9 mouse cellular contexts compared by ENCODE assay signal in the genomic region with DNA sequence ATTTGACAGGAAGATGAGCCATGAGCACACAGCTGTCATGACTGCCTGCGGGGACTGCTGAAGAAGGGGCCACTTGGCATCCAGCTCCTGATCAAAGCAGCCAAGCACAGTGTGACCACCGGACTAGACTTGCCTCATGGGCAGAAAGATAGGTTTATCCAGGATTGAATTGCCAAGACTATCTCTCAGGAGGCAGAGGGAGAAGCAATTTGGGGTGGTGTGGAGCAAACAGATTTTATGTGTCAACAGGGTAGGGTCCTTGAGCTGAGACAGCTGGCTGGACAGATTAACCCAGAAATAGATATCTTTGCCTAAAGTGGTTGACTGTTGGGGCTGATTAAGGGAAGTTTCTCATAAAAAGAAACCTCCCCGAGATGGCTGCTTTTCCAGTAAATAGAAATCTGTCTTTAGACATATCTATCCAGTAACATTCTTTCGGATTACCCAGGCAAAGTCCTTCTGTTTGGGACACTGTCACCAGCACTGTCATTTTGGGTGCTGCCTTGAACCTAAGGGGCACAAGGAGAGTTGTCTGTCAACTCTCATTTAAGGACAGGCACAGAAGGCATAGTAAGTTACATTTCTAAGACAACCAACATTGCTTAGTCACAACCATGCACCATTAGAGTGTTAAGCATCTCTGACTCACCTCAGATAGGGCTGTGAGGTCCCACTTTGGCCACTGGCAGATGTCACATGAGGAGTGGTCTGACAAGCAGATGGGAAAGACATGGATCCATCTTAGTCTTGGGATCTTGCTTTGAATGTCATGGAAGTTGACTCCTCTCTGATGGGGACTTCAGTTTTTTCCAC. TPM values are rescaled to one million over a fixed set of nuclear protein-coding genes. Genes with fewer than 3 reads are reported as not detected.
DNase-seq lines count a peak whose midpoint lies in the region; ATAC-seq and TF ChIP-seq lines count a peak whose summit lies in the region.
"Not testable (repeated sequence)": the region's sequence is repeated elsewhere in the genome, so short reads cannot be mapped to it uniquely, and the experiment has no call there.
"Had no signal": no experiment of that assay in that cellular context is flagged by ENCODE, and none has a peak within 500 bp of the region (broad histone marks: within the 10 kb centered on the region; RNA-seq: fewer than 3 reads in every experiment).

No protein-coding gene starts in this region.

- not testable (repeated sequence) for H3K4me2 ChIP-seq in heart, embryonic 12.5 days; liver, embryonic 14.5 days (ENCODE audit: low read depth)

- TF ChIP-seq EP300 in MEL (IDR thresholded peaks at IDR 0.05; ENCODE audit: low read depth in 1 of 2, low read length in 2 of 2), result peak; percentile 83 to 87
- peak; percentile 64 for TF ChIP-seq EP300 in liver, embryonic 14.5 days (IDR thresholded peaks at IDR 0.05; ENCODE audit: low read depth)

- peaks cover 0 to 15% of the 10 kb centered on the region in 2 experiments; a peak in 2 of 4 replicates for H3K36me3 ChIP-seq in MEL (ENCODE audit: control insufficient read depth in 1 of 2, insufficient read depth in 2 of 2, low read length in 2 of 2)
- H3K36me3 ChIP-seq in heart, embryonic 12.5 days; liver, embryonic 14.5 days (replicated peaks; ENCODE audit: control insufficient read depth, insufficient read depth, low read depth): not testable (repeated sequence)

- not testable (repeated sequence) for H3K4me3 ChIP-seq in MEL (ENCODE audit: control insufficient read depth in 1 of 2, insufficient read depth in 1 of 2, low read depth in 2 of 2, low read length in 2 of 2); heart, embryonic 12.5 days; liver, embryonic 14.5 days (ENCODE audit: insufficient read depth in 1 of 2, low read depth in 2 of 2, low read length in 2 of 2)

- H3K4me1 ChIP-seq in MEL (ENCODE audit: control insufficient read depth in 1 of 2, insufficient read depth in 2 of 2, low read length in 2 of 2), result peaks cover 9 to 47% of the 10 kb centered on the region in 2 experiments
- not testable (repeated sequence) for H3K4me1 ChIP-seq in heart, embryonic 12.5 days (replicated peaks)
- H3K4me1 ChIP-seq in liver, embryonic 14.5 days (replicated peaks; ENCODE audit: control insufficient read depth in 2 of 2, insufficient read depth in 2 of 2, low read length in 1 of 2), result peaks cover 0 to 14% of the 10 kb centered on the region in 2 experiments; a peak in 2 of 4 replicates

- H3K27me3 ChIP-seq in MEL (ENCODE audit: control insufficient read depth in 1 of 2, insufficient read depth in 2 of 2, low read length in 2 of 2); heart, embryonic 12.5 days (replicated peaks); liver, embryonic 14.5 days (ENCODE audit: control insufficient read depth, insufficient read depth, low read length): not testable (repeated sequence)

- intact Hi-C loops in left cerebral cortex, postnatal 4 days (cut with DNase I), result not testable (repeated sequence)

- not testable (repeated sequence) for TF ChIP-seq POLR2A in MEL (IDR thresholded peaks at IDR 0.05; ENCODE audit: control insufficient read depth in 1 of 2, insufficient read depth in 1 of 2, low read depth in 1 of 2, low read length in 2 of 2, poor library complexity in 1 of 2)

- not testable (repeated sequence) for TF ChIP-seq CTCF in MEL (IDR thresholded peaks at IDR 0.05 in 2 of 3, conservative IDR thresholded peaks at IDR 0.05 in 1 of 3; ENCODE audit: control insufficient read depth in 1 of 3, insufficient read depth in 1 of 3, low read depth in 2 of 3, low read length in 3 of 3, poor library complexity in 1 of 3, severe bottlenecking in 1 of 3); liver, embryonic 14.5 days (IDR thresholded peaks at IDR 0.05; ENCODE audit: low read depth)

- WGBS in heart, embryonic 12.5 days, result 43% methylated on average over 4 of the region's 4 CpGs
- 16% methylated on average over 4 of the region's 4 CpGs for WGBS in liver, embryonic 14.5 days (ENCODE audit: insufficient replicate concordance)

- not testable (repeated sequence) for H3K9me3 ChIP-seq in MEL (replicated peaks; ENCODE audit: insufficient read depth, low read length); heart, embryonic 12.5 days (replicated peaks); liver, embryonic 14.5 days (ENCODE audit: control insufficient read depth, low read length)

- H3K79me2 ChIP-seq in MEL (ENCODE audit: control insufficient read depth, insufficient read depth, low read length, poor library complexity), result not testable (repeated sequence)

- peak; percentile 57 for ATAC-seq in erythroblast, adult 5-6 weeks (replicated peaks; ENCODE audit: low FRiP score, poor library complexity, severe bottlenecking)
- ATAC-seq in heart, embryonic 12.5 days (ENCODE audit: insufficient number of reproducible peaks, low FRiP score), result peak; percentile 72
- peak; percentile 82 for ATAC-seq in liver, embryonic 14.5 days (ENCODE audit: insufficient read depth)
- peak; percentile 64 for ATAC-seq in megakaryocyte progenitor cell, adult 5-6 weeks (replicated peaks; ENCODE audit: poor library complexity)

- TF ChIP-seq RAD21 in MEL (IDR thresholded peaks at IDR 0.05; ENCODE audit: low read depth, low read length), result not testable (repeated sequence)

- peak; percentile 59 for DNase-seq in MEL (ENCODE audit: low read depth, low spot score)
- DNase-seq in left cerebral cortex, postnatal 4 days, result peak; percentile 55
- not testable (repeated sequence) for DNase-seq in liver, embryonic 14.5 days (ENCODE audit: low read depth in 3 of 3, low spot score in 3 of 3)
- peak; percentile 34 for DNase-seq in retina, postnatal 1 day

- H3K27ac ChIP-seq in MEL (ENCODE audit: control insufficient read depth, low read depth, low read length), result peak overlapping the region; percentile 81
- H3K27ac ChIP-seq in heart, embryonic 12.5 days (ENCODE audit: poor library complexity, severe bottlenecking), result not testable (repeated sequence)
- H3K27ac ChIP-seq in liver, embryonic 14.5 days, result peak overlapping the region; percentile 33; the same call in 1 of the 2 replicates

- not testable (repeated sequence) for H3K9ac ChIP-seq in MEL (ENCODE audit: control insufficient read depth, low read depth, low read length, poor library complexity, severe bottlenecking); heart, embryonic 12.5 days; liver, embryonic 14.5 days (replicated peaks)

TF ChIP-seq in MEL, 35 proteins besides CTCF, POLR2A, EP300 and RAD21:
- TF ChIP-seq RCOR1 (IDR thresholded peaks at IDR 0.05; ENCODE audit: low read depth, low read length) (peak; percentile 93), BHLHE40 (IDR thresholded peaks at IDR 0.05; ENCODE audit: borderline replicate concordance, low read depth, low read length) (0 out of 2 replicates have a peak, but pooled peaks have one; percentile 27), MEF2A (IDR thresholded peaks at IDR 0.05; ENCODE audit: extremely low read depth, insufficient replicate concordance, low read depth, low read length, poor library complexity, severe bottlenecking) (peak; percentile 75; the same call in 1 of the 2 replicates), ZMIZ1 (IDR thresholded peaks at IDR 0.05; ENCODE audit: low read depth, low read length) (0 out of 2 replicates have a peak, but pooled peaks have one; percentile 27), MYB (IDR thresholded peaks at IDR 0.05; ENCODE audit: low read depth, low read length) (peak; percentile 58), SIN3A (IDR thresholded peaks at IDR 0.05; ENCODE audit: low read length) (peak; percentile 29; the same call in 1 of the 2 replicates), TBP (IDR thresholded peaks at IDR 0.05; ENCODE audit: low read depth, low read length) (0 out of 2 replicates have a peak, but pooled peaks have one; percentile 33), TCF12 (IDR thresholded peaks at IDR 0.05; ENCODE audit: low read depth, low read length) (peak; percentile 95), MAZ (IDR thresholded peaks at IDR 0.05; ENCODE audit: low read depth, low read length) (0 out of 2 replicates have a peak, but pooled peaks have one; percentile 29), GATA1 (IDR thresholded peaks at IDR 0.05; ENCODE audit: low read depth, low read length) (peak; percentile 83), TAL1 (IDR thresholded peaks at IDR 0.05; ENCODE audit: low read length) (peak; percentile 88), ETS1 (IDR thresholded peaks at IDR 0.05; ENCODE audit: low read depth, low read length) (peak; percentile 78)
TF ChIP-seq in MEL: peak in this region for 12; not testable (repeated sequence) for 23.

RNA-seq across cellular contexts. Expression of a gene that starts 7.1 kb away (rescaled TPM):
- 0.33 and 0.54 TPM in 2 replicates for total RNA-seq in MEL (2012; rRNA removed)
- polyA plus RNA-seq in MEL (2012; ENCODE audit: insufficient read depth in 1 of 2, insufficient read length in 2 of 2, low read depth in 1 of 2, low replicate concordance in 2 of 2, missing spikeins in 1 of 2), result 1 to 10 TPM in 1 of 2 experiments, not detected in 1; 1.8 TPM
- 6.5 and 6.9 TPM in 2 replicates for total RNA-seq in erythroblast, adult 5-6 weeks (2015; ENCODE audit: low replicate concordance)
- 0.98 and 1.4 TPM in 2 replicates for total RNA-seq in erythroblast, adult 5-6 weeks (2017; ENCODE audit: low replicate concordance)
- polyA plus RNA-seq in heart, embryonic 12.5 days (2016; fragmentation: Nextera tagmentation; extraction: Ambion mirVana), result 0.48 and 0.51 TPM in 2 replicates
- under 1 TPM; 0.46 TPM for total RNA-seq in left cerebral cortex, postnatal 4 days (2021)
- 1.6 and 1.9 TPM in 2 replicates for polyA plus RNA-seq in liver, embryonic 14.5 days (2012; rRNA removed)
- polyA plus RNA-seq in liver, embryonic 14.5 days (2014; fragmentation: Nextera tagmentation; extraction: Ambion mirVana), result 1.1 and 1.2 TPM in 2 replicates
- total RNA-seq in megakaryocyte progenitor cell, adult 5-6 weeks (2015), result 4.2 and 4.7 TPM in 2 replicates
- 0.98 and 1.7 TPM in 2 replicates for total RNA-seq in megakaryocyte progenitor cell, adult 5-6 weeks (2017)
- polyA plus RNA-seq: activated CD4-positive, CD25-positive, alpha-beta regulatory T cell, adult 4 months; forebrain, embryonic 14.5 days had no signal

RNA-seq across cellular contexts. Expression of a gene that starts 12.9 kb away (rescaled TPM):
- 2.4 and 3.2 TPM in 2 replicates for total RNA-seq in MEL (2012; rRNA removed)
- 10 to 100 TPM in 1 of 2 experiments, not detected in 1; 10.1 TPM for polyA plus RNA-seq in MEL (2012; ENCODE audit: insufficient read depth in 1 of 2, insufficient read length in 2 of 2, low read depth in 1 of 2, low replicate concordance in 2 of 2, missing spikeins in 1 of 2)
- 32.8 and 34.8 TPM in 2 replicates for total RNA-seq in erythroblast, adult 5-6 weeks (2015; ENCODE audit: low replicate concordance)
- 11.4 and 47.2 TPM in 2 replicates for total RNA-seq in erythroblast, adult 5-6 weeks (2017; ENCODE audit: low replicate concordance)
- 2.4 and 3.1 TPM in 2 replicates for polyA plus RNA-seq in heart, embryonic 12.5 days (2016; fragmentation: Nextera tagmentation; extraction: Ambion mirVana)
- total RNA-seq in left cerebral cortex, postnatal 4 days (2021), result 1 to 10 TPM; 1.3 to 2.4 TPM
- 4.3 and 4.5 TPM in 2 replicates for polyA plus RNA-seq in liver, embryonic 14.5 days (2012; rRNA removed)
- polyA plus RNA-seq in liver, embryonic 14.5 days (2014; fragmentation: Nextera tagmentation; extraction: Ambion mirVana), result 5.0 and 5.9 TPM in 2 replicates
- 52.6 and 56.2 TPM in 2 replicates for total RNA-seq in megakaryocyte progenitor cell, adult 5-6 weeks (2015)
- 48.5 and 55.8 TPM in 2 replicates for total RNA-seq in megakaryocyte progenitor cell, adult 5-6 weeks (2017)
